Mouse (Mus musculus): Measurements from ENCODE around the gene Sbsn. TPM values are rescaled to one million over a fixed set of nuclear protein-coding genes. Genes with fewer than 3 reads are reported as not detected.
A peak's percentile ranks its signal among the peaks of the same experiment; 100 is the strongest.

The Sbsn gene
- polyA plus RNA-seq, 1 experiment, result 4.7 TPM

DNA sequence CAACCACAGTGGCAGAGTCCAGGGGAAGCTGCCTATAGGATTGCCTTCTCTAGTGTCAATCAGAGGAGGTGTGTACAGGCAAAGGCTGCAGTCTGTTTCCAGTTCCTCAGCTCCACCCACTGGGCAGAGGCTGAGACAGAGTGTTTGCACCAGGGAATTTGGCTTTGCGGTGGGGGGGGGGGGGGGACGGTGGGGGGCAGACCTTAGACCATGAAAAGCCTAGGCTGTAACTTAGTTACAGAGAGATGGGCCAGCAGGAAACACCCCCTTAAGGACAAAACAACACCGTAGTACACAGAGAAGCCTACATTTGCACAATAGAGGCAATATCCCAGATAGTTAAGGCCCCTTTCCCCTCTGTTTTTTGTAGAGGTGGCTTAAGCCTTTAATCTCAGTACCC is 5.7 kb downstream of the Sbsn start:
- DNase-seq (ENCODE audit: low read depth), result no peak

GRCm38 (mm10) chr7:30758853-30759252 is 7.6 kb downstream of the Sbsn start:
- no peak for DNase-seq (ENCODE audit: low read depth)

DNA sequence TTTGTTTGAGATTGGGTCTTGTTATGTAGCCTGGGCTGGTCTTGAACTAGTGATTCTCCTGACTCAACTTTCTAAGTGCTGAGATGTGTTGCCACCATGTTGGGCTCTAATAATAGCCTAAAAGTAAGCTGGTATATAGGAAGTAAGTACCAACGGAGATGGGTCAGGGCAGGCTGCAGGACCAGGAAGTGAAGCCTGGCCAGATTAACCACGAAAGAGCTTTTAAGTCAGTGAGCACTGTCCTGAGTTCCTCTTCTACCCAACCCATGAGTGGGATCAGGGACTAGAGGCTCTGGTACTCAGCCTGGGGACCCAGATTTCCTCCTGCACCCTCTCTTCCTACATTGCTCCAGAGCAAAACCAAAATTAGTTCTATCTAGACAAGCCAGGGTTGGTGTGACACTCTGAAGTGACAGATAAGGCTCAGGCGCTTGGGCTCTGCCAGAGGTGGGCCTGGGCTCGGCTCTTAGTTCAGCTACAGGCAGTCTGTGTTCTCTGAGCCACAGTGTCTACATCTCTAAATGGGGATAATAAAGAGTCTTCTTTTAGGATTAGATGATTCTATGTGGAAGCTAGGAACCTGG is 10.6 kb downstream of the Sbsn start:
- DNase-seq (ENCODE audit: low read depth), result no peak

- no peak for DNase-seq (ENCODE audit: low read depth)
Measured at GRCm38 (mm10) chr7:30763456-30763855, 12.2 kb downstream of the Sbsn start, which contains the start of gene Dmkn. TSS of gene Dmkn (plus strand) at chr7:30763756.

GRCm38 (mm10) chr7:30765173-30765572 is 13.9 kb downstream of the Sbsn start:
- no peak for DNase-seq (ENCODE audit: low read depth)

DNA sequence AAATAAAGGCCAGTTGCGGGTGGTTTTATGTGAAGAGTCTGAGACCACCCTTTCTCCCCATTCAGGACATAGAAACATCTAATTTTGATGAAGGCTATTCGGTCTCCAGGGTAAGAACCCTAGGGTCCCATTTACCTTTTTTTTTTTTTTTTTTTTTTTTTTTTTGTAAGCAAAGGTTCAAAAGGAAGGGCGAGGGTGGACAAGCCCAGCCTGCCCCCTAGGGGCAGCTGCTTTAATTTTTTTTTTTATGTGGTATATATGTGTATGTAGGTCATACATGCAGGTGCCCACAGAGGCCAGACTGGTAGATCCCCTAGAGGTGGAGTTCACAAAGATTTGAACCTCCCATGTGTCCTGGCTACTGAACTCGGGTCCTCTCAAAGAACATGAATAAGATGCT is 15.1 kb downstream of the Sbsn start:
- no peak for DNase-seq (ENCODE audit: low read depth)

DNA sequence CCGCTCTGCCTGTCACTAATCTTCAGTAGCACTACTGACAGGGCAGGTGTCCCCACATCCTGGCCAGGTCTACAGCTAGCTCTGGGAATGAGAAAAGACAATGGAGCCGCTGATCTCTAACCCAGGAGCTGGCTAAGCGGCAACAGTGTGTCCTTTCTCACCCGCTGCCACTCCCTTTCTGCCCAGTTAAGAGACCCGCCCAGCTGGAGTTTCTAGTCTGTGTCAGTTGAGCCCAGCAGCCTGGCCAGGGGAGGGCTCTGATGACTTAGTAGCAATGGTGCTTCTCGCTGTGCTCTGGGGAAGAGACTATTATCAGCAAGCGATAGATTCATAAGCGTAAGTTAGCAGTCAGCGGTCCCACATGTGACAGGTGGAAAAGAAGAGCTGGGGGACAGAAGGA is 18.0 kb downstream of the Sbsn start:
- DNase-seq (ENCODE audit: low read depth), result no peak

- no peak for DNase-seq (ENCODE audit: low read depth)
Measured at GRCm38 (mm10) chr7:30776104-30776503, 24.8 kb downstream of the Sbsn start.

DNA sequence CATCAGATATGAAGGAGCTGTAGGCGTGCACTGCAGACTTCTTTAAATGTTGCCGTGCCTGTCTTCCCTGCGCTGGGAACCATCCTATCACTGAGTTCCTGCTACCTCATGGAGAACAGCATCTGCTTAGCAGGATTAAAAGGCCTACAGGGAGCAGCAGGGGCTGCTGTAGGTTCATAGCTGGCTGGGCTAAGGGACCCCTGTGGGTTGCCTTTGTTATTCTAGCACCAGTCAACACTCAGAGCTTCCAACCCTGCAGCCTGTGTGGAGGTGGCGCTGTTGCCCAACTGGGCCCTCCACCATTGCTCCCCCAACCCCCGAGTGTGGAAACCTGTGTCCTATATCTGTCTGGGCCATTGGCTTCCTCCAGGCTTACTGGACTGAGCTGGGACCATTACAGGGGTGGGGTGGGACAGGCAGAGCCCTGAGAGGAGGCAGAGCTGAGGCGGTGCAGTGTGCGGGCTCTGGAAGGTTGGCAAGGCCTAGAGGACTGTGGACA is 25.9 kb downstream of the Sbsn start:
- DNase-seq (ENCODE audit: low read depth), result no peak

- DNase-seq (ENCODE audit: low read depth), result no peak
Measured at GRCm38 (mm10) chr7:30777911-30778310, 26.6 kb downstream of the Sbsn start.

DNA sequence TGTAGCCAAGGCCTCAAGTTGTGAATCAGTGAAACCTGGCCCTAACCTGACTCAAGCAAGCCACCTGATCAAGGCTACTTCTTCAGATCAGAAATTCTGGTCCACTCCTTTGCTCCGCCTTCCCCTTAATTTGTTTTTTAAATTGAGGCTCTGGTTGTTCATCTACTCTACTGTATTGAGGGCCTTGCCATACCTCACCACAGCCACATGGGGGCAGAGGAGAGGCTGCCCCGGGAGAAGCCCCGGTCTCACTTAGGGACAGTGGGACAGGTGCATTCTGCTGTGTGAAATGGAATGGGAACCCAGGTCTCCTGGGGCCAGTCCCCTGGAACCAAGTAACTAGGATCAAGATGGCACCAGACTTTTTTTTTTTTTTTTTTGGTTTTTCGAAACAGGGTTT is 30.5 kb downstream of the Sbsn start:
- DNase-seq (ENCODE audit: low read depth), result no peak

DNA sequence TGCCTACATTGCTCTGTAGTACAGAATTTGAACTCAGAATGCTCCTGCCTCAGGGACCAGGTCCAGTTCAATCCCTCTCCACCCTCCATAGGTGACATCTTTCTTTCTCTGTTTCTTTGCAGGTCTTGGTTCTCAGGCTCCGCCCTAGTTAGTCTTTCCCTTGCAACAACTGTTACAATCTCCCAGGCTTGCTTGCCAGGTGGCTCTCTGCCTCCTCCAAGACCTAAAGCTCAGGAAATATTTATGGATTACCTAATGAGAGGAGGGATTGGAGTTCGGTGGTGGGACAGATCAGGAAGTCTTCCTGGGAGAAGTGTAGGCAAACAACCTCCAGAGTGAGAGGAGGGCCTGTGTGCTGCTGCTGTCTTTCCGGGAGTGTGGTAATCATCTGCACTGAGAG is 31.4 kb downstream of the Sbsn start:
- peak; percentile 64 for DNase-seq (ENCODE audit: low read depth)

GRCm38 (mm10) chr7:30785154-30785553 is 33.9 kb downstream of the Sbsn start:
- no peak for DNase-seq (ENCODE audit: low read depth)

- no peak for DNase-seq (ENCODE audit: low read depth)
Measured at GRCm38 (mm10) chr7:30785721-30786546, 34.7 kb downstream of the Sbsn start.

DNA sequence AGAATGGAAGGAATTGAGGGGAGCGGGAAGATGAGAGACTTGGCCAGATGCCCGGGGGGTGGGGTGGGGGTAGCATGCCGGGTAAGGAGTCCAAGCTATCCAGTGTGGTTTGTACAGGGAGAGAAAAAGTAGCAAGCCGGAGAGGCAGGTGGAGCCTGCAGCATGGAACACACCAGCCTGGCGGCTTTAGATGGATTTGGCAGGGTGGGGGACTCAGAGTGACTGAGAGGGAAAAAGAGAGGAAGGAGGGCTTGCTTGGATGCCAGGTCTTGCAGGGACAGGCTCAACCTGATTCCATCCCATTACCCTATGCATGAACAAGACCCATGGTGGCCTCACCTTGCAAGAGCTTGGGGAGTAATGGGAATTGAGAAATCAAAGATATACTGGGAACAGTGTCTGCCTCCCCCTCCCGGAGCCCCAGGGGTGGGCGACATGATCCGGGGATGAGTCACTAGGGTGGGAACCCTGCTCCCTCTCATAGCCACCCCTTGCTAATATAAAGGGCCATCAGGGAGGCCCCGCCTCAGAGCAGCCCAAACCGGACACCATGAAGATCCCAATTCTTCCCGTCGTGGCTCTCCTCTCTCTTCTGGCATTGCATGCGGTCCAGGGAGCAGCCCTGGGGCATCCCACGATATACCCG is 36.2 kb downstream of the Sbsn start, which contains the start of gene Krtdap:
Gene Krtdap, plus strand, starts transcription at position 520 of the 646 bp plus-strand sequence.
- DNase-seq (ENCODE audit: low read depth), result no peak

DNA sequence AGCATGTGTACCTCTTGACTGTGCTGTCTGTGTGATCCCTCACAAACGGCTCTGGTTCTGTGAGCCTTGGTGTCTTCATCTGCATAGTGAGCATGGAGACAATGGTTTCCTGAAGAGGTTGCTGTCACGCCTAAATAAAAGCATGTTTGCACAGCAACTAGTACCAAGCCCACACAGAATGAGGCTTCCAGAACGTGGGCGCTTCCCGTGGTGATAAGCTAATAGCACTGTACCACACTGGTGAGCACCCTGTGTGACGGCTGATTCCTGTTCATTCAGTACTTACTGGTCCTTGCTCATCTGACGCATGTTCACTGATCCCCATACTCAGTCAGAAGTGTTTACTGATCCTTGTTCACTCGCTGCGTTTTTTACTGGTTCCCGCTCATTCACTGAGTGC is 38.9 kb downstream of the Sbsn start:
- no peak for DNase-seq (ENCODE audit: low read depth)

- no peak for DNase-seq (ENCODE audit: low read depth)
Measured at GRCm38 (mm10) chr7:30791921-30792320, 40.6 kb downstream of the Sbsn start.

- no peak for DNase-seq (ENCODE audit: low read depth)
Measured at GRCm38 (mm10) chr7:30794921-30795320, 43.6 kb downstream of the Sbsn start.

DNA sequence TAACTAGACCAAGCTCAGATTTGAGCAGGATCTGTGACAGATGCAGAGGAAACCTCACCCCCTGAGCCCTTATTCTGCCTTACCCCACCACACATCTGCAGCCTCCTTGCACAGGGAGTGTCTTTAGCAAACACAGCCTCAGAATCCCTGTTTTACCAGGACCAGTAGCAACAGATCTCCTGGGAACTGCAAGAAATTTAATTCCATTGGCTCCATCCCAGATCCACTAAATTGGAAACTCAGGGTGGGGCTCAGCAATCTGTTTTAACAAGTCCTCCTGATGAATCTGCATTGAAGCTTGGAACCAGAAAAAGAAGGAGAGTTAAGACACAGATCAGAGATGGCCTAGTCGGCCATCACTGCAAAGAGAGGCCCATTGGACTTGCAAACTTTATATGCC is 45.5 kb downstream of the Sbsn start:
- no peak for DNase-seq (ENCODE audit: low read depth)

DNA sequence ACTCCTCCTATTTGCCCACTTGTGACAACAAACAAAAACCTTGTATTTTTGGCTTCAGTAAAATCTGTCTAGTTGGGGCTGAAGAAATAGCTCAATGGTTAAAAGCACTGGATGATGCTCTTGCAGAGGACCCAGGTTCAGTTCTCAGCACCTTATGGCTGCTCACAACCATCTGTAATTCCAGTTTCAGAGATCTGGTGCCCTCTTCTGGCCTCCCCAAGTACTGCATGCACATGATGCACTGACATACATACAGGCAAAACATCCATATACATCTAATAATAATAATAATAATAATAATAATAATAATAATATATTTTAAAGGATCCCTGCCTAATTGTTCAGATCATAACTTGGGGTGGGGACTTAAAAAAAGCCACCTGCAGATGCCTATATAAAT is 49.4 kb downstream of the Sbsn start:
- no peak for DNase-seq (ENCODE audit: low read depth)

DNA sequence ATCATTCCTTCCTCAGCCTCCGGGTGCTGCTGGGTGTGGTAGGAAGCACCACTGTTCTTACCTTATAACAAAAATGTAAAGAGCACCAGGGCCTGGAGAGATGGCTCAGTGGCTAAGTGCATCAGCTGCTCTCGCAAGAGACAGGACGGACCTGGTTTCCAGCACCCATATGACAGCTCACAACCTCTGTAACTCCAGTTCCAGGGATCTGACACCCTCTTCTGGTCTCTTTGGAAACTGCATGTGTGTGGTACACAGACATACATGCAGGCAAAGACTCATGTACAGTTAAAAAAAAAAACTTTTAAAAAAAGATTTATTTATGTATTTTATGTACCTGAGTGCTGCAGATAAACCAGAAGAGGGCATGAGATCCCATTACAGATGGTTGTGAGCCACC is 52.0 kb downstream of the Sbsn start:
- DNase-seq (ENCODE audit: low read depth), result no peak

- DNase-seq (ENCODE audit: low read depth), result peak; percentile 97
Measured at GRCm38 (mm10) chr7:30804026-30804715, 52.9 kb downstream of the Sbsn start.
